Mouse (Mus musculus) thymus, adult 2 months (tissue): ENCODE data around the gene Foxo1.

Experiments used
- CTCF ChIP-seq: fragments of 200-500 bp; IDR thresholded peaks from 2 replicates; pipeline ENCODE4 v1.5.1; 2012; ENCODE audit warnings: mild to moderate bottlenecking, control low read depth, low read length, moderate library complexity, borderline replicate concordance; ENCODE audit not compliant: control insufficient read depth, poor library complexity, insufficient read depth; ENCODE audit errors: extremely low read depth
- POLR2A ChIP-seq: fragments of 200-500 bp; IDR thresholded peaks from 2 replicates; pipeline ENCODE4 v1.6.1; 2012; ENCODE audit warnings: mild to moderate bottlenecking, low read length, control low read depth, moderate library complexity; ENCODE audit not compliant: control insufficient read depth, poor library complexity, insufficient read depth; ENCODE audit errors: extremely low read depth

DNA sequence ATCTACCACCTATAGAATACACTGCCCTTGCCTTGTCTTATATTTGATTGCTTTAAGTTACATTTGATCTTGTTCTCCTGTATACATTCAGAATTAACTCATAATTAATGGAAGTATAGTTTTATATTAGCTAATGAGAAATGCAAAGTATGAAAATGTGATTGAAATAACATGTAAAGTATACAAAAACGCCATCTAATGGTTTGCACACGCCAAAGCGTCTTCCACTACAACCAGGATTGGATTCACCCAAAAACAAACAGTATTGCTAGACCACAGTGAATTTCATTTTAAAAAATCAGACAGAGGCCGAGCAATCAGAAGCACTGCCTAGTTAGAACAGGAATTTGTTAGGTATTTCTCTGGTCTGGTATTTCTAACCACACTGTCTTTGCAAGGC lies 31.6 kb upstream of the Foxo1 start:
- TF ChIP-seq CTCF (no peak), POLR2A (no peak)
